Mouse (Mus musculus) ovary, postnatal 10 days (tissue): ENCODE measurements around the gene Xaf1.

ENCODE experiments used
- DNase-seq: peaks from one replicate; pipeline ENCODE4 v3.0.0; 2022; ENCODE audit warnings: low spot score

Gene Xaf1

DNA sequence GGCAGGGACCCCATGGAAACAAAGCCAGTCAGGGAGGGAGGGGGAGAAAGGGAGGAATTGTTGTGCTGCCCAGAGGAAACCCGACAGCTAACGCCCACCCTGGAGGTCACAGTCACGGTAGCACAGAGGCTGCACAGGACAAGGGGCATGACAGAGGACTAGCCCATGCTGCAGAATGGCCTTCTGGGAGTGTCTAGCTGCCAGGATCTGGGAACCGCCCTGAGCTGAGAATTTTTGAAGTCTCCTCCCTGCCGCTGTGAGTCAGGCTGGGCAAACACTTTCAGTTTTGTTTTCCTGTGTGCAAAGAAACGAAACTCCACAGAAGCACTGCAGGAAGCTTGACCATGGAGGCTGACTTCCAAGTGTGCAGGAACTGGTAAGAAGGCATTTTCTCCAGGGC lies at the start of gene Xaf1:
TSS of gene Xaf1 (plus strand) at position 296 of the 400 bp plus-strand sequence.
- DNase-seq: peak; percentile 41

DNA sequence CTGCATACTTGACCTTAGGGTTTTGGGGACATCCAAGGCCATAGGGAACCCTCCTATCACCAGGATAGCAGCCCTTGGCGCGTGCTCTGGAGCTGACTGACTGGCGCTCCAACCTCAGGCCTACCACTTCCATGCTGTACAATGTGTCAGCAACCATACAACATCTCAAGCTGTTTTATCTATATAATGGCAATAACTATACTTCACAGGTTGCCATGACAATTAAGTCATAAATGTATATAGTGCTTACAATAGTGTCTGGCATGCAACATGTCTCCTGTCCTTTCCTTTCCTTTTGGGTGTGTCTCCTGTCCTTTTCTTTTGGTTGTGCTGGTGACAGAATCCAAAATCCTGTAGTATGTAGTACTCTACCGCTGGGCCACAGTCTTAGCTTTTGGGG lies 45.8 kb upstream of the Xaf1 start:
- DNase-seq: no peak

- no peak for DNase-seq
Observed at GRCm38 (mm10) chr11:72256441-72256840, 45.0 kb upstream of the Xaf1 start.

- no peak for DNase-seq
Observed at GRCm38 (mm10) chr11:72265483-72265882, 35.9 kb upstream of the Xaf1 start.

GRCm38 (mm10) chr11:72266207-72266959 lies 35.0 kb upstream of the Xaf1 start:
- DNase-seq: peak; percentile 27

DNA sequence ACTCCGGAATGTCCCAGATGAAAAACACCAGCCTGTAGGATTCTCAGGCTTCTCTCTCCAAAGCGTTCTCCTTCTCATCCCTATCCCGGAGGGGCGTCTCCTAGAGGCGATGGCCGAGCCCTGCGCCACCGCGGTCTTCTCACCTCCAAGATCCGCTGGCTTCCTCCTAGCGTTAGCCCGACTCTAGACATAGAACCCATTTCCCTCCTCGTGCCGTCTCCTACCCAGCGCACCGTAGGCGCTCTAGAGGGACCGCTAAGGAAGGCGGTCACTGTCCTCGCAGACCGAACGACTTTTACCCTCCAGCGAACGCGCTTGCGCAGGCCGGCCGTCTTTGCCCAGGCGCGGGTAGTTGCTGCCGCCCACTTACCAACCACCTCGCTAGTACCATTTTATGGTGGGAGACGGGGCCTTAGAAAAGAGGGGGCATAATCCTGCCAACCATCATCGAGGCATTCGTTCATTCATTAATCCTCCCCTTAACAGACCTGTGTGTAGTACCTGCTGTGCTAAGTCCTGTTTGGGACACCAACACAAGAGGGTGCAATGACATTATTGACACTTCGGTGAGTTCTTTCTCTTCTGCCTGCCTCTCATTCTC lies 34.4 kb upstream of the Xaf1 start, which contains the start of gene Slc13a5:
TSS of gene Slc13a5 (minus strand) at position 263 of the 601 bp plus-strand sequence.
- no peak for DNase-seq

DNA sequence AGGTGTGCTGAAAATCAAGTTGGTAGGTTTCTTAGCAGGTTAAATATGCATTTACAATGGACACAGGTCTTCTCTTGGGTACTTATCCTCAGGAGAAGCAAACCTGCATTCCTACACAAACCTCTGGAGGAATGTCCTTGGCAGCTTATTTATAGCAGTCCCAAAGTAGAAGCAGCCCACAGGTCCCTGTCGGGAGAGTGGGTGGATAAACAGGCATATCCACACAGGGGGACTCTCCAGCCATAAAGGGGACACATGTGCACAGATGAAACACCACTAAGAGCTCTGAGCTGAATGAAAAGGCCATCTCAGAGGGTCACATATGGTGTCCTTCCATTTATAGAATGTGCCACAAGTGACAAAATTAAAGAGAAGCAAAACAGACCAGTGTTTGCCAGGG lies 29.7 kb upstream of the Xaf1 start:
- no peak for DNase-seq

GRCm38 (mm10) chr11:72273341-72273740 lies 28.1 kb upstream of the Xaf1 start:
- DNase-seq: no peak

GRCm38 (mm10) chr11:72281143-72281851 lies 20.1 kb upstream of the Xaf1 start:
- DNase-seq: no peak

DNA sequence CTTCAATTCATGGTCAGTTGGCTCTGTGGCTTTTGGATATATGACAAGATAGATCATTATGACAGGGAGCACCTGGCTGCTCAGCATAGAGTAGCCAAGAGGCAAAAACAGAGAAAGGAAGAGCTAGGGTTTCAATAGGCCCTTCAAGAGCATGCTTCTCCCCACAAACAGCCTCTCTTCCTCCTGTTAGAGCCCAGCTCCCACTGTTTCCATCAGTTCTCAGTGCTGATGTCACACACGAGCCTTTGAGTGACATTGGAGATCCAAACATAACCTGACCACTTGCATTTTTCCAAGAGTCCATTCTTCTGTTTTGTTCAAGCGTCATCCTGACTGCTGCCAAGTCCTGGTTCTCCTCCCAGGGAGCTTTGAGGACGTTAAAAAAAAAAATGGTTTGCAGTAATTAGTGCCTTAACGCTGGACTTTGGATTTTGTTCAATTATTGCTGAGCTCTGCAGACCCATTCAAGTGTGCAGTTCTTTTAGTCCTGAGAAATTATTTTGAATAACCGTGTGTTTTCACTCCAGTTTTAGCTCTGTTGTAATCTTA lies 19.5 kb upstream of the Xaf1 start:
- no peak for DNase-seq

DNA sequence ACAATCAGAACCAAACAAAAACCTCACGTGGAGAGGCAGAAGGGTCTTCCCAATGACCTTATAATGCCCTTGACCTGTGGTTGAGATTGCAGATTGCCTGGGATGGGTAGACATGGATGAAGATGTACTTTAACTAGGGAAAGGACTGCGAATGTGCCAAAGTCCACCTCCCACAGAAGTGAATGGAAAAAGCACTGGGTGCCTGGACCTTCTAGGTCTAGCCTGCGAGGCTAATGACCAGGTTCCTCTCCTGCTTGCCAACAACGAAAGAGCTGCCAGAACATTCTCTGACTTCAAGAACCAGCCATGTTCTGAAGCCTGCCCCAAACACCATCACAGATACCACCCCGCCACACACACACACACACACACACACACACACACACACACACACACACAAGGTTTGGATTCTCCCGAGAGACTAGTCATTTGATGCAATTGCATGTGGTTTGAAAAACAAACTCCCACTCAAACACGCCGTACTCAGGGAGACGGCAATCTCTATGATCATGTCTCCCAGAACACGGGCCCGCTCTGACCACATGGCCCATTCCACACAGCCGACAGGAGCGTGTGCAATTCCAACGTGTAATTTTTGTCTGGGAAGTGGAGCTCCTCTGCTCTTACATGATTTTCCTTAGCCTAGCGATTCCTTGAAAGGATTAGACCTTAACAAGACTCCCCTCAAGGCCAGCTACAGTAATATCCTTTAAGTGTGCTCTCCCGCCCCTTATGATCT lies 17.8 kb upstream of the Xaf1 start:
- no peak for DNase-seq

DNA sequence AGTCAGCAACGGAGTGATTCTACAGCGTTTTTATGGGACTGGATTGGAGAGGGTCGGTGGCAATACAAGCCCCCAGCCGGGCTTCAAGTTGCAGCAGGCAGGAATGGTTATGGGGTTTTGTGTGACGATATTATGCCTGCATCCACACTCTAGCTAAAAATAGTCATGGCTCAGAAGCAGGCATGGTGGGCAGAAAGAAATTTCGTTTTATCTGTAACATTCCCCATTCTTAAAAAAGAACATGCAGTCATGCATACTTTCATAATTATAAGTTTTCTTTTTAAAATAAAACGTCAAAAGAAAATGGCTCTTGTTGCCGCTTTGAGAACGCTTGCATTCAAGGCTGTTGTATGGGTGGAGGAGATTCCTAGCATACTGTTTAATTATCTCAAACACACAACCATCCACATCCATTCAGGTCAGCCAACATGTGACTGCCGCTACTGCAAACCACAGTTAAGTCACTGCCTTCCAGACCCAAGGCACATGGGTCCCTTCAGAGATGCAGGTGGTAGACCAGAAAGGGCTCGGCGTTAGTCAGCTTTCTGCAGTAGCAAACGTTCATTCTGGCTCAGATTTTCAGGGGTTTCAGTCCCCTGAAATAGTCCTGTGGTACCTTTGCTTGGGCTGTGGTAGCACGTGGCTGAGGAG lies 16.8 kb upstream of the Xaf1 start:
- DNase-seq: no peak

DNA sequence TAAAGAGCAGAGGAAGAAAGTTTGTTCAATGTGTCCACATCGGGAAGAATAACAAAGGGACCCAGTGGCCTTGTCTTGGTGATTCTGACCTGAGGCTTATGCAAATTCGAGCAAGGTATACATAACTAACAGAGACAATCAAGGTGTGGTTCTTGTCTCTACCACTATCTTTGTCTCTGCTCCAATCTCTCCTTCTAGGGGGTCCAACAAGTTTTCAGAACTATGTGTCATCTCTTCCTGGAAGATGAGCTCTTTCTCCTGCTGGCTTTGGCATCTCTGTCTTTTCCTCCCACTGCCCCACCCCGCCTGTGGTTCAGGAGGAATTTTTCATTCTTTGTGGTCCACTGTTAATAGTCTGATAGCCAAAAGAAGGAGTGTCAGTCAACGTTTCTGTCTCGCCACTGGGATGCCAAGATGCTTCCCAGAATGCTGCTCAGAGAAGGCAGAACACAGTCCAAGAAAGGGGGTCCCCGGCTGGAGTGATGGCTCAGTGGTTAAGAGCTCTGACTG lies 15.4 kb upstream of the Xaf1 start:
- no peak for DNase-seq

DNA sequence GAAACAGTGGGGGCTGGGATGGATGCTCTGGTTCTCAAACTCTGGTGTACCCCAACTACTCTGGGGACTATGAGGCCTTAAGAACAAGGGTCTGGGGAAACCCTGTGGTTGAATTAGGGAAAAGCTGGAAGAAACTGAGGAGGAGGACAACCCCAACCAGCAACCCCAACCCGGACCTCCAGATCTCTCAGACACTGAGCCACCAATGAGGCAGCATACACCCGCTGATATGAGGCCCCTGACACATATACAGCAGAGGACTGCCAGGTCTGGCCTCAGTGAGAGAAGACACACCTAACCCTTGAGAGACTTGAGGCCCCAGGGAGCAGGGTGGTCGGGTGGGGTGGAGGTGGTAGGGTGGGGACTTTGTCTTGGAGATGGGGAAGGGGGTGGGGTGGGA lies 14.8 kb upstream of the Xaf1 start:
- DNase-seq: no peak

GRCm38 (mm10) chr11:72287126-72287525 lies 14.3 kb upstream of the Xaf1 start:
- no peak for DNase-seq

GRCm38 (mm10) chr11:72287543-72287942 lies 13.9 kb upstream of the Xaf1 start:
- no peak for DNase-seq

- no peak for DNase-seq
Observed at GRCm38 (mm10) chr11:72293116-72293515, 8.3 kb upstream of the Xaf1 start.

DNA sequence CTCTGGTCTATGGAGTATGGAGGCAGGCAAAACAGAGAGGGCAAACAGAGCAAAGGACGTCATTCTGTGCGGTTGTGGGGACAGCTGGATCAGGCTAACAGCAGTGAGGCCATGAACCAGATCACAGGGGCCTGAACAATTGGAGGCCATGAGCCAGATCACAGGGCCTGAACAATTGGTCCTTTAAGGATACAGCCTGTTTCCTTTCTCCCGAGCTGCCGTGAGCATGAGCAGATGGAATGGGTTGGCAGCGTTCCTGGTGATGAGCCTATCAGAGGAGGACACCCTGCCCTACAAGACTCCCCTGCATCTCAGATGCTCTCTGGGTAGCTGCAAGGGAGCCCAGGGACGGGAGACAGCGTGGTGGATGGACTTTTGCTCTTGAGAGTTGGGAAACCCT lies 801 bp downstream of the Xaf1 start:
- DNase-seq: no peak

GRCm38 (mm10) chr11:72307461-72307860 lies 6.0 kb downstream of the Xaf1 start:
- DNase-seq: no peak

- DNase-seq: no peak
Observed at GRCm38 (mm10) chr11:72308982-72309381, 7.6 kb downstream of the Xaf1 start.

- no peak for DNase-seq
Observed at GRCm38 (mm10) chr11:72310491-72310890, 9.1 kb downstream of the Xaf1 start.
